Mouse (Mus musculus) kidney, adult 2 months (tissue): ENCODE data around the gene Gle1. TPM values are rescaled to one million over a fixed set of nuclear protein-coding genes. Genes with fewer than 3 reads are reported as not detected.
"Not testable (repeated sequence)": the region's sequence is repeated elsewhere in the genome, so short reads cannot be mapped to it uniquely, and the experiment has no call there.

Experiments used
- DNase-seq: peaks from one replicate; pipeline ENCODE4 v3.0.0; 2021
- H3K27ac ChIP-seq: fragments of 200-500 bp; 2 replicates; pipeline ENCODE4 v1.5.1; 2012; ENCODE audit warnings: low read depth, low read length, control low read depth, inconsistent platforms; ENCODE audit not compliant: insufficient read depth
- H3K27me3 ChIP-seq: fragments of 200-500 bp; replicated peaks from 2 replicates; pipeline ENCODE4 v1.6.1; 2012; ENCODE audit warnings: mild to moderate bottlenecking, moderate library complexity, low read length, inconsistent platforms; ENCODE audit not compliant: control insufficient read depth, insufficient read depth
- H3K36me3 ChIP-seq: fragments of 200-500 bp; 2 replicates; pipeline ENCODE4 v1.6.1; 2012; ENCODE audit warnings: mild to moderate bottlenecking, moderate library complexity, low read length, inconsistent platforms; ENCODE audit not compliant: control insufficient read depth, insufficient read depth
- H3K4me1 ChIP-seq: fragments of 200-500 bp; 2 replicates; pipeline ENCODE4 v1.6.1; 2011; ENCODE audit warnings: low read length; ENCODE audit not compliant: control insufficient read depth, insufficient read depth
- H3K4me3 ChIP-seq: fragments of 200-500 bp; 2 replicates; pipeline ENCODE4 v1.5.1; 2011; ENCODE audit warnings: mild to moderate bottlenecking, low read depth, low read length, control low read depth; ENCODE audit not compliant: insufficient read depth
- CTCF ChIP-seq: fragments of 200-500 bp; conservative IDR thresholded peaks from 2 replicates; pipeline ENCODE4 v1.5.1; 2011; ENCODE audit warnings: low read depth, mild to moderate bottlenecking, control low read depth, low read length, moderate library complexity, mixed read lengths; ENCODE audit not compliant: insufficient read depth, insufficient read length
- POLR2A ChIP-seq: fragments of 200-500 bp; IDR thresholded peaks from one replicate; pipeline ENCODE4 v1.6.1; 2011; ENCODE audit warnings: low read depth, low read length, control low read depth
- WGBS: fragments of 180-500 bp; shearing (Covaris S2); methylation state at CpG from one replicate; pipeline ENCODE4 v1.1.7; 2018; 5-methylcytosine and 5-hydroxymethylcytosine counted together
- polyA plus RNA-seq: library from polyadenylated mRNA; depleted of rRNA; stranded (reverse); fragments of >200 nt; gene quantifications from 2 replicates; pipeline ENCODE4 v1.2.3, GENCODE M21; 2012; rRNA removed

Gle1 gene
- 21.1 and 25.4 TPM in 2 replicates for polyA plus RNA-seq

DNA sequence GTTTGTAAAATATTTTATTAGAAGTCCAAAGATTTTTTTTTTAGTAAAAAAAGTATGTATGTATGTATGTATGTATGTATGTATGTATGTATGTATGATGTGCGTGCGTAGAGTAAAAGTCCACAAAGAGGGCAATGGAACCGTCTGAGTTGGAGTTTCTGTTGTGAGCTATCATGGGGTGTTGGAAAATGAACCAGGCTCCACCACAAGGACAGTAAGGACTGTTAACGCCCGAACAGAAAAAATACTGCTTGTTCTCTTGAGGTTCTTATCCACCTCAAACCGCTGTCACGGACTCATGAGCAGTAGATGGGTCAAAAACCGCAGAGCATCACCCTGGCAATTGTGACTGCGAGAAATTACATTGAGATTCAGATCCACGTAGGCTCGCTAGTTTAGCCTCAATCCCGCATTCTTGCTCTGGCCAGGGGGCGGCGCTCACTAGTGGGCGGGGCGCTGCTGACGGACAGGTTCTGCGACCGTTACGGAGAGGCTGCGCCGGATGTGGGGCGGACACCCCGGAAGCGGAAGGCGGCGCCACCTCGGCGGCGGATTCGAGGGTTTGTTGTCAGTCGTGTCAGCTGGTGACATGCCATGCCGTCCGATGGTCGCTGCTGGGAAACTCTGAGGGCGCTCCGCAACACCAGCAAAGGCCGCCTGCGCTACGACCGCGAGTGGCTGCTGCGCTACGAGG, at the start of gene Gle1:
Gene Gle1, plus strand, starts transcription at position 521 of the 694 bp plus-strand sequence.
- peak within 1 kb of the TSS; percentile 98 for H3K4me3 ChIP-seq
- TF ChIP-seq POLR2A = no peak
- TF ChIP-seq CTCF = peak; percentile 66
- peak; percentile 97 for DNase-seq
- H3K36me3 ChIP-seq = peaks cover 3% of the 10 kb centered on the region
- peaks cover 6% of the 10 kb centered on the region; the same call in 1 of the 2 replicates for H3K4me1 ChIP-seq
- H3K27me3 ChIP-seq = no peaks in the 10 kb centered on the region
- H3K27ac ChIP-seq = peak within 1 kb of the TSS; percentile 90
- 2% methylated on average over 44 of the region's 44 CpGs for WGBS

DNA sequence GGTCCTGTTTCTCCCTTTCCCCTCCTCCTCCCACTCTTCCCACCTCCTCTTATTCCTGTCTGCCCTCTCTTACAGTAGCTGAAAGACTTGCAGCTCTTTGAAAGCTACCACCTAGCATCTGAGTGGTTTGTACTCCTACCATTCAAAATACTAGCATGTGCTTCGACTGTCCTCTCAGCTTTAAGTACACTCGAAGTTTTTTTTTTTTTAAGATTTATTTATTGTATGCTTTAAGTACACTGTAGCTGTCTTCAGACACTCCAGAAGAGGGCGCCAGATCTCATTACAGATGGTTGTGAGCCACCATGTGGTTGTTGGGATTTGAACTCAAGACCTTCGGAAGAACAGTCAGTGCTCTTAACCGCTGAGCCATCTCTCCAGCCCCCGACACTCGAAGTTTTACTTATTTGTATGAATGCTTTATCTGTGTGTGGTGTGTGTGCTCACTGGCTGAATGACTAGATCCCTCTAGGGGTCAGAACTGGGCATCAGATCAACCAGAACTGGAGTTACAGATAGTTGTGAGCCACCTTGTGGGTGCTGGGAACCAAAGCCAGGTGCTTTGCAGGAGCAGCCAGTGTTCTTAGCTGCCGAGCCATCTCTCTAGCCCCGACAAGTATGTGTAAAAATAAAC, 48.5 kb upstream of the Gle1 start:
- H3K4me3 ChIP-seq, H3K4me1 ChIP-seq, H3K27me3 ChIP-seq, H3K36me3 ChIP-seq, H3K27ac ChIP-seq, DNase-seq: not testable (repeated sequence)
- 77% methylated on average over 9 of the region's 9 CpGs for WGBS

DNA sequence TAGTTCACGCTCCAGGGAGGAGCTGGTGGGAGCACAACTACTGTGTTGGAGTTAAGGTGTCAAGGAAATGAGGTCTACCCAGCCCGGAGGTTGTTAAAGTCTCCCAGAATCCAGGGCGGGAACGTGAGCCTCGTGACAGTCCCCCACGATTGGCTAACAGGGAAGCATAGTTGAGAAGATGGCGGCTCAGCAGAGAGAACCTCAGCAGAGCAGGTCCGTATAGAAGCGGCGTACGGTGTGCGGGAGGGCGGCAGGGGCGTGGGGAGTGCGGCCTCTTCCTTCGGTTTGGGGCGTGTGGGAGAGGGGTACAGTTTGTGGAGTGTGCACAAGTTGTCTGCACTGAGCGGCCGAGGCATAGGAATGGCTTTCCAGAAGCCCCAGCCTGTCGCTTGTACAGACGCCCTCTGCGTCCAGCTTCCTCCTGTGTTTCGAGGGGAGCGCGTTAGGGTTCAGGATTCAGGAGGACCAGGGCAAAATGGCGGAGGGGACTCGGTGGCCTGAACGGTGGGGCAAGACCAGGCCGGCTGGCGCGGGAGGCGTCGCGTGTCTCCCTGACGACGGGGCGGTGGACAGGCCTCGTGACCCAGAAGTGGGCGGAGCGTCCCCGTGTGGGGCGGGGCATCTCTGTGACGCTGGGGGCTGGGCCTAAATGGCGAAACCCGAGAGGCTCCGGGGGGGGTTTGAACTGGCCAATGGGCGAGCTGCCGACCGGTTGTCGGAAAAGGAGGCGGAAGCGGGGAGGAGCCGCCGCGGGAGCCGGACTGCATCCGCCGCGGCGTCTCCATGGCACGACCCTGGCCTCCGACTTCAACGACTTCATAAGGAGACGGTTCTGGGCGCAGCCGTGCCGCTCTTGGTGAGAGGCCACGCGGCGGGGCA, 45.9 kb upstream of the Gle1 start, which contains the start of gene Odf2:
Gene Odf2, plus strand, starts transcription at position 156 of the 879 bp plus-strand sequence.
- Histone ChIP-seq H3K27me3 (no peaks in the 10 kb centered on the region), H3K36me3 (no peaks in the 10 kb centered on the region), H3K27ac (peak within 1 kb of the TSS; percentile 28), H3K4me3 (peak within 1 kb of the TSS; percentile 75), H3K4me1 (peaks cover 8% of the 10 kb centered on the region; the same call in 1 of the 2 replicates)
- under 1% methylated on average over 70 of the region's 70 CpGs for WGBS
- no peak for TF ChIP-seq CTCF
- no peak for TF ChIP-seq POLR2A
- DNase-seq = peak; percentile 100

GRCm38 (mm10) chr2:29889991-29890833, 45.0 kb upstream of the Gle1 start:
- TF ChIP-seq CTCF (no peak), POLR2A (no peak)
- peak; percentile 92 for DNase-seq
- WGBS = under 1% methylated on average over 61 of the region's 61 CpGs

DNA sequence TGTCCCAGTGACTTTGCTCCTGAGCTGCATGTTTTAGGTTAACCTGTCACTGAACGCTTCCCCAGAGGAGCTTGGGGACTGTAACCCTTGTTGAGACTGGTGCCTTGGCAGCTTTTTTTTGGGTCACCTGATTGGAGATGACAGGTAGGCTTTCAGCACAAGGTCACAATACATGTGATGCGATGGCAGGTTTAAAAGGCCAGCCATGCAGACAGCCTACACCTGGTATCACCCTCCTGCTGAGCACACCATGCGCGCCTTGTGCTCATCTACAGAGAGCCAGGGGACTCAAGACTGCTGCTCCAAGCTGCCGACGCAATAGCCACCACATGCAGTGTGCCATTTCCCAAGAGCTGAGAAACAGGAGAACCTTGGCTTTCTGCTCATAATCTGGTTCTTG, 43.5 kb upstream of the Gle1 start:
- Histone ChIP-seq H3K36me3 (no peaks in the 10 kb centered on the region; the same call in 1 of the 2 replicates), H3K4me1 (peaks cover 8% of the 10 kb centered on the region; the same call in 1 of the 2 replicates), H3K27me3 (no peaks in the 10 kb centered on the region), H3K27ac (no peak overlapping the region), H3K4me3 (no peak overlapping the region)
- TF ChIP-seq CTCF = no peak
- TF ChIP-seq POLR2A = no peak
- no peak for DNase-seq
- WGBS = 94% methylated on average over 6 of the region's 6 CpGs

More at GRCm38 (mm10) chr2:29889991-29890833, 45.0 kb upstream of the Gle1 start:
- H3K4me1 ChIP-seq = peaks cover 8% of the 10 kb centered on the region; the same call in 1 of the 2 replicates
- H3K27me3 ChIP-seq = no peaks in the 10 kb centered on the region
- H3K36me3 ChIP-seq = no peaks in the 10 kb centered on the region
- H3K4me3 ChIP-seq = peak overlapping the region; percentile 75
- peak overlapping the region; percentile 28 for H3K27ac ChIP-seq

DNA sequence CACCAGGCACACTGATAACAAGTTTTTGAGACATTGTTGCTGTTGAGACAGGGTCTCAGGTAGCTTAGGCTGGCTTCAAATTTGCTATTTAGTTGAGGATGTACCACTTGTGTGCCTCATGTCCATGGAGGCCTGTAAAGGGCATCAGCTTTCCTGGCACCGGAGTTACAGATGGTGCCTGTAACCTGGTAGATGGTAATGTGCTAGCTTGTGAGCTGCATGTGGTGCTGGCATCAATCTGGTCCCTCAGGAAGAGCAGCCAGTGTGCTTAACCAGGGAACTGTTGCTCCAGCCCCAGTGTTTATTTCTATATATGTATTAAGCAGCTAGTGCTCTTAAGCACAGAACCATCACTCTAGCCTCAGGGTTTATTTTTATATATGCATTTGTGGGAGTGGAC, 39.2 kb upstream of the Gle1 start:
- Histone ChIP-seq H3K36me3 (peaks cover 3% of the 10 kb centered on the region; the same call in 1 of the 2 replicates), H3K27ac (no peak overlapping the region), H3K4me1 (no peaks in the 10 kb centered on the region; the same call in 1 of the 2 replicates), H3K4me3 (no peak overlapping the region), H3K27me3 (no peaks in the 10 kb centered on the region)
- DNase-seq = no peak
- TF ChIP-seq POLR2A = no peak
- TF ChIP-seq CTCF = no peak
- WGBS = 91% methylated on average over 1 of the region's 1 CpGs
